Mouse (Mus musculus) olfactory bulb, adult 2 months (tissue): ENCODE measurements around the gene Gm3336. TPM values are rescaled to one million over a fixed set of nuclear protein-coding genes. Genes with fewer than 3 reads are reported as not detected.

Source experiments
- H3K27ac ChIP-seq: fragments of 200-500 bp; 2 replicates; pipeline ENCODE4 v1.5.1; 2012; ENCODE audit warnings: low read depth, low read length; ENCODE audit not compliant: insufficient read depth
- H3K4me1 ChIP-seq: fragments of 200-500 bp; 2 replicates; pipeline ENCODE4 v1.6.1; 2012; ENCODE audit warnings: low read length; ENCODE audit not compliant: control insufficient read depth, insufficient read depth
- H3K4me3 ChIP-seq: fragments of 200-500 bp; 2 replicates; pipeline ENCODE4 v1.5.1; 2012; ENCODE audit warnings: mild to moderate bottlenecking, low read depth, low read length, moderate library complexity; ENCODE audit not compliant: insufficient read depth
- CTCF ChIP-seq: fragments of 200-500 bp; IDR thresholded peaks from 2 replicates; pipeline ENCODE4 v1.5.1; 2012; ENCODE audit warnings: low read depth, mild to moderate bottlenecking, low read length, moderate library complexity; ENCODE audit not compliant: insufficient read depth
- POLR2A ChIP-seq: fragments of 200-500 bp; IDR thresholded peaks from 2 replicates; pipeline ENCODE4 v1.6.1; 2012; ENCODE audit warnings: mild to moderate bottlenecking, low read depth, low read length, moderate library complexity; ENCODE audit not compliant: insufficient read depth
- WGBS: fragments of 180-500 bp; shearing (Covaris S2); methylation state at CpG from one replicate; pipeline ENCODE4 v1.1.7; 2018; 5-methylcytosine and 5-hydroxymethylcytosine counted together
- polyA plus RNA-seq: library from polyadenylated mRNA; stranded (reverse); fragments of >200 nt; gene quantifications from 2 replicates; pipeline ENCODE4 v1.2.4, GENCODE M21; 2012; ENCODE audit warnings: low replicate concordance; ENCODE audit not compliant: missing spikeins, insufficient read depth, insufficient read length

Gene Gm3336
- polyA plus RNA-seq, 1 experiment, result not detected

DNA sequence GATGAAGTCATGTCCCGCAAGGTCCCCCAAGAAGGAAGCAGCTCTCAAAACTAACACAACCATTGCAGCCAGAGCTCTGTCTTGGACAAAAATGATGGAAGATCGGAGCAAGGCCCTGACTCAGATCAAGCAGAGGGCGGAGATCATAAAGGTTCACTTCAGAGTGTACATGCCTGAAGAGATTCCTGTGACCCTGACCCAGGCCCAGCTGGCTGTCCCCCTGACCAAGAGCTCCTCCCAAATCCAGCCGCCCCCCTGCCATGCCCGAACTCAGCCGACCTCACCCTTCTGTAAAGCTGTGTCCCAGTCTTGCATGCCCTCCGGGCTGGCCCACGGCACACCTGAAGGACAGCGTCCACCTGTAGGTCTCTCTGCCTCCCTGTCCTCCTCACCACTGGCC is 8.5 kb upstream of the Gm3336 start:
- H3K4me1 ChIP-seq, result no peaks in the 10 kb centered on the region
- no peak overlapping the region for H3K4me3 ChIP-seq
- 93% methylated on average over 9 of the region's 9 CpGs for WGBS
- TF ChIP-seq POLR2A, result no peak
- no peak for TF ChIP-seq CTCF
- H3K27ac ChIP-seq, result no peak overlapping the region

DNA sequence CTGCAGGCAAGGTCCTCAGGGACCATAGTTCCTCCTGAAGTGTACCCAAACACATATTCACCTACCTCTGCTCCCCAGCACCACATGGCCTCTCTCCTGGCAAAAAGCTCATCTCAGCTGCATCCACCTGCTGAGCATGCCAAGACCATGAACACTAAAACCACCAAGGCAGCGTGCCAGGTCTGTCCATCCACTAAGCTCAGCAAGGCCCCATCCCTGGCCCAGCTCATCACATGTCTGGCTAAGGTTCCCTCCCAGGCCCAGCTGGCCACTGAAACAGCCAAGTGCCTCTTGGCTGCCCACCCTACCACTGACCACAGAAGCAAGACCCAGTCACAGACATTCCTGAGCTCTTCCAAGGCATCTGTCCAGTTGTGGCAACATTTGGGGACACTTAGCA is 8.0 kb upstream of the Gm3336 start:
- Histone ChIP-seq H3K4me1 (no peaks in the 10 kb centered on the region), H3K27ac (no peak overlapping the region), H3K4me3 (no peak overlapping the region)
- no peak for TF ChIP-seq POLR2A
- TF ChIP-seq CTCF, result no peak
- 76% methylated on average over 1 of the region's 1 CpGs for WGBS

DNA sequence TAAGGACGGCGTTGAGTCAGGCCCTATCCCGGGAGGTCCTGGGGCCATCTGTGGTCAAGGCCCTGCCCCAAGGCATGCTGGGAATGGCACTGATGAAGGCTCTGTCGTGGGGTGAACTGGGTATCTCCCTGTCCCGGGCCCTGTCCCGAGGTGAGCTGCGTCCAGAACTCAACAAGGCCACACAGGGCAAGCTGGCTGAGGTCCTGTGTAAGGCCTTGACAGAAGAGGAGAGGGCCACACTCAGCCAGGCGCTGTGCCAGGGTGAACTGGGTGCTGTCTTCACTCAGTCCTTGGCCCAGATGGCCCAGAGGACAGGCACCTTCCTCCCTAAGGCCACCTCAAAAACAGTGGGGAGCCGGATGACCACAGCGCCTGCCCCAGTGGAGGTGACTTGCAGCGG is 7.3 kb upstream of the Gm3336 start:
- Histone ChIP-seq H3K4me3 (no peak overlapping the region), H3K27ac (no peak overlapping the region), H3K4me1 (no peaks in the 10 kb centered on the region)
- WGBS, result 84% methylated on average over 11 of the region's 11 CpGs
- TF ChIP-seq POLR2A (no peak), CTCF (no peak)

DNA sequence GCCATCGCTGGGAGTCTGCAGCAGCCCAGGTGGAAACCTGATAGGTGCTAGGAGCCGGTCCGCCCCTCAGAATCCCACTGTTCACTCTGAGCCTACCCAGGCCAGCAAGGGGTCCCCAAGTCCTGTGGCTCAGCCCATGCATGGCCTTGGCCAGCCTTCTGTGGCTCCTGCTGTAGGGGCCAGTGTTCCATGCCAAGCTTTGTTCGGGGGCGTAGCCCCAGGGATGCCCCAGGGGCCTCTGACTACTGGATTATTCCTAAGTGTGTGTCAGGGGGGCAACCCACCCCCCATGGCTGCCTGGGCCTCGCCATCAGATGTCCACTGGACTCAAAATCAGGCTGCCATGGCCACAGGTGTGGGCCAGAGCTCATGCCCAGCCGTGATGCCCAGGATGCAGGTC is 4.4 kb upstream of the Gm3336 start:
- no peak overlapping the region for H3K27ac ChIP-seq
- no peak overlapping the region for H3K4me3 ChIP-seq
- H3K4me1 ChIP-seq, result peaks cover 6% of the 10 kb centered on the region
- no peak for TF ChIP-seq CTCF
- no peak for TF ChIP-seq POLR2A
- 83% methylated on average over 7 of the region's 7 CpGs for WGBS

DNA sequence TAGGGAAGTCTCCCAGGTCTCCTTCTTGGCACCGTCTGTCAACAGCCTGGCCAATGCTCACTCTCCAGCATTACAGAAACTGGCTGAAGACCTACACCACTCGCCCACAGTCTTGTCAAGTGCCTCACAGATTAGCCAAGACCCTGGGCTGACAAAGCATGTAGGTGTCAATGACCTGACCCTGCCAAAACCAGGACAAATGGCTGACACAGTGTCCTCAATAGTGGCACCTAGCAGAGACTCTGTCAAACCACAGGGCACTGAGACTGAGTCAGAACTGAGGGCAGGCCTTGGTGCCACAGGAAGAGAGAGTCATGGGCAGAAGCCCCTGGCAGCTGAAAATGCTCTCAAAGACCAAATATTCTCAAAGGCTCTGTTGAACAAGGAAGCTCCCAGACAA is 3.3 kb upstream of the Gm3336 start:
- no peak for TF ChIP-seq CTCF
- TF ChIP-seq POLR2A, result no peak
- no peak overlapping the region for H3K27ac ChIP-seq
- H3K4me3 ChIP-seq, result no peak overlapping the region
- peaks cover 6% of the 10 kb centered on the region for H3K4me1 ChIP-seq
- WGBS, result 86% methylated on average over 2 of the region's 2 CpGs

DNA sequence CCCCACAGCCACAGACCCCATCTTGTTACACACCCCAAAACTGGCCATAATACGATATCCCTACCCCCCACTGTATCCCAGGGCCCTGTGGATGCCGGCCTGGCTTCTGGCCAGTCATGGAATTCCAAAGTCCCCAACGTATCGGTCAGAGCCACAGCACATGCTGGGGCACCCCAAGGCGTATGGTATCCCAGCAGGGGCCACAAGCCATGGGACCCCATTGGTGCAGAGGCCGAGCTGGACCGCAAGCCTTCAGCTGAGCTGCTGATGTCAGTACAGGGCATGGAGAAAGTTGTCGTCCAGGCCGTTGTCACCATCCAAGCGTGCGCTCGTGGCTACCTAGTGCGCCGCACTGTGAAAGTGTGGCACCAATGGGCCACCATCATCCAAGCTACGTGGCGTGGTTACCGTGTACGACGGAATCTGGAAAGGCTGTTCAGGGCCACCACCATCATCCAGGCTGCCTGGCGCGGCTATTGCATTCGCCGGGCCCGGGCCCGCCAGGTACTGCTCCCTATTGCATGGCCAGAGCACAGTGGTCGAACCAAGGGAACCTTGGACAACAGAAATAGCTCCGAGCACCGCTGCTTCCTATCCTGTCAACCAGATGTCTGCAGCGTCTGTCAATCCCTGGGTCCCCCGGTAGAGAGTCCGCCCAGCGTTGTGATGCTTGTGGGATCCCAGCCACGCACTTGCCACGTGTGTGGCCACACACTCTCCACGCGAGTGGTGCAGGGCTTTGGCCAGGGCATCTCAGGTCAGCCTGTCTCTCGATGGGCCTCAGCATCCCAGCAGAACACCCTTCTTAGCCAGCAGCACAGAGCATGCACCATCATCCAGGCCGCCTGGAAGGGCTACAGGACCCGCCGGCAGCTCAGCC is 1.6 kb upstream of the Gm3336 start:
- no peak for TF ChIP-seq POLR2A
- no peak for TF ChIP-seq CTCF
- Histone ChIP-seq H3K4me1 (peaks cover 6% of the 10 kb centered on the region), H3K27ac (no peak overlapping the region), H3K4me3 (no peak overlapping the region)
- 89% methylated on average over 40 of the region's 40 CpGs for WGBS

DNA sequence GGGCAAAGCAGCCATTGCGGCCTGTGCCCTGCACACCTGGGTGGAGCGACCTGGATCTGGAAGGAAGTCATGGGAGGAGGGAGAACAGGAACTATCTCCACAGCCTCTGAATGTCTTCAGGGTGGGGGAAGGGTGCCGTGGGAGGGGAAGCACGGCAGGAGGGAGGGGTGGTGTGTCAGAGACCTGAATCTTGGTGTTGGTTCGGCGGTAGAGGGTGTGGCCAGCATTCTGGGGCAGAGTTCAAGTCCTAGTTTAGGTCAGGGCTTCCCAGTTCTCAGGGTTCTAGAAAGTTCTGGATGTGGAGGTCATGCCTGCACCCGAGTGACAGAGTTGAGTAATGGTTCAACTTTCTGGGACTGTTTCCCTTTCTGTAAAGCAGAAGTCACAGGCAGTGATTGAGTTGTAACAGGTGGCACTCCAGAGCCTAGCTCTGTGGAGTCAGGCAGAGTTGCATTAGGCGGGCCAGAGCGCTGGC is 1.5 kb downstream of the Gm3336 start:
- 67% methylated on average over 9 of the region's 9 CpGs for WGBS

DNA sequence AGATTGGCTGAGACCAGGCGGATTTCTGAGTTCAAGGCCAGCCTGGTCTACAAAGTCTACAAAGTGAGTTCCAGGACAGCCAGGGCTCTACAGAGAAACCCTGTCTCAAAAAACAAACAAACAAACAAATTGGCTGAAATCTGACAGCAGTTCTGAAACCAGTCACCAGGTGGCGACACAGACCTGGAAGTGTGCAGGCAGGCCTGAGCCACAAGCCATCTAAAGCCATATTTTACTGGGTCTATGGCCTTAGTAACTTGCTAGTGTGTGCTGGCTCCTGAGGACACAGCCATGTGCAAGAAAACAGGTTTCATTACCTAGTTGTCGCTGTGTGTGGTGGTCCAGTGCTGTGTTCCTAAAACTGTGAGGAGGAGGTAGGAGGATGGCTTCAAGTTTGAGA is 2.4 kb downstream of the Gm3336 start:
- WGBS, result 3% methylated on average over 3 of the region's 3 CpGs
- no peak overlapping the region for H3K27ac ChIP-seq
- H3K4me3 ChIP-seq, result no peak overlapping the region
- peaks cover 6% of the 10 kb centered on the region for H3K4me1 ChIP-seq
- TF ChIP-seq CTCF (peak; percentile 67), POLR2A (no peak)

More for the DNA sequence above, 1.5 kb downstream of the Gm3336 start:
- TF ChIP-seq CTCF, result no peak
- no peak for TF ChIP-seq POLR2A
- H3K27ac ChIP-seq, result no peak overlapping the region
- no peak overlapping the region for H3K4me3 ChIP-seq
- peaks cover 6% of the 10 kb centered on the region for H3K4me1 ChIP-seq

DNA sequence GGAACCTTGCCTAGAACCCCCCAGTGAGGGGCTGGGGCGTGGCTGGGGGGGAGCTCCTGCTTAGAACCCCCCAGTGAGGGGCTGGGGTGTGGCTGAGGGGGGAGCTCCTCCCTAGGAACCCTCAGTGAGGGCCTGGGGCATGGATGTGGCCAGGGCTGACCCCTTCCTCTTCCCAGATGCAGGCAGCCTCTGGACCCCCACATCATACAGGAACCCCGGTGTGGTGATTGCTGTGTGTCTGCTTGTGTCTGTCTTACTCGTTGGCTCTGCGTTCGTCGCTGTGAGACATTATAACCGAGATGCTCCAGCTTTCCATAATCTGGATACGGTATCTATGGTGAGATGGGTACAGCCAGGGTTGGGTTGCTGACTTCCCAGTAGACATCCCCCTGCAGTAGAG is 3.3 kb downstream of the Gm3336 start:
- H3K4me1 ChIP-seq, result peaks cover 6% of the 10 kb centered on the region
- H3K4me3 ChIP-seq, result no peak overlapping the region
- no peak overlapping the region for H3K27ac ChIP-seq
- TF ChIP-seq CTCF (no peak), POLR2A (no peak)
- WGBS, result 88% methylated on average over 8 of the region's 8 CpGs
